Mouse (Mus musculus) myocyte (in vitro differentiated cells): ENCODE data around the gene Jazf1.

Experiments used
- E2F4 ChIP-seq: IDR thresholded peaks from one replicate; pipeline ENCODE4 v1.6.1; 2011; ENCODE audit warnings: mild to moderate bottlenecking, control low read depth, moderate library complexity; ENCODE audit not compliant: insufficient read depth
- MAX ChIP-seq: IDR thresholded peaks from one replicate; pipeline ENCODE4 v1.6.1; 2011; ENCODE audit warnings: low read depth, mild to moderate bottlenecking, control low read depth
- MYOG ChIP-seq, 3 experiments: IDR thresholded peaks; one replicate each; pipeline ENCODE4 v1.6.1; 2011; ENCODE audit warnings: control low read depth in 2 of 3, low read depth in 2 of 3, mild to moderate bottlenecking in 2 of 3; ENCODE audit not compliant: insufficient read length in 2 of 3, control insufficient read depth in 1 of 3, insufficient read depth in 1 of 3
- POLR2A ChIP-seq: IDR thresholded peaks from one replicate; pipeline ENCODE4 v1.6.1; 2011; ENCODE audit warnings: low read depth, mild to moderate bottlenecking, control low read depth, moderate library complexity; ENCODE audit not compliant: insufficient read length
- POLR2AphosphoS2 ChIP-seq: IDR thresholded peaks from one replicate; pipeline ENCODE4 v1.6.1; 2011; ENCODE audit warnings: low read depth, control low read depth; ENCODE audit not compliant: insufficient read length
- SRF ChIP-seq: IDR thresholded peaks from one replicate; pipeline ENCODE4 v1.6.1; 2011; ENCODE audit warnings: low read depth; ENCODE audit not compliant: control insufficient read depth, insufficient read length
- TCF12 ChIP-seq: IDR thresholded peaks from one replicate; pipeline ENCODE4 v1.6.1; 2011; ENCODE audit warnings: mild to moderate bottlenecking, control low read depth; ENCODE audit not compliant: poor library complexity, insufficient read depth, severe bottlenecking

- no peak for TF ChIP-seq POLR2A
- no peak for TF ChIP-seq POLR2AphosphoS2
- no peak for TF ChIP-seq MYOG (IDR thresholded peaks at IDR 0.05; ENCODE audit: control insufficient read depth in 1 of 3, insufficient read depth in 1 of 3, insufficient read length in 2 of 3, low read depth in 2 of 3)
- no peak for TF ChIP-seq MAX
- TF ChIP-seq SRF: no peak
- TF ChIP-seq TCF12: no peak
- no peak for TF ChIP-seq E2F4
Measured at GRCm38 (mm10) chr6:52912143-52912918, 156.1 kb downstream of the Jazf1 start.
